In genomic region chr4:148708836-148709235, GRCm38 (mm10) we compare ENCODE assay signal across 21 mouse cellular contexts.
DNase-seq lines count a peak whose midpoint lies in the region; ATAC-seq and TF ChIP-seq lines count a peak whose summit lies in the region.
"Had no signal": no experiment of that assay in that cellular context is flagged by ENCODE, and none has a peak within 500 bp of the region (broad histone marks: within the 10 kb centered on the region; RNA-seq: fewer than 3 reads in every experiment).

No protein-coding gene starts in this region.

- H3K4me3 ChIP-seq in kidney, postnatal 0 days (replicated peaks; ENCODE audit: low read depth, low read length), result no peak overlapping the region
- no peak overlapping the region for H3K4me3 ChIP-seq in midbrain, embryonic 10.5 days
- no peak overlapping the region for H3K4me3 ChIP-seq in midbrain, embryonic 13.5 days (replicated peaks)
- no peak overlapping the region for H3K4me3 ChIP-seq in limb, embryonic 10.5 days
- H3K4me3 ChIP-seq: forebrain, embryonic 12.5 days; gastrocnemius, adult 2 months; liver, embryonic 15.5 days; megakaryocyte, embryonic 14.5 days had no signal

- H3K9me3 ChIP-seq in kidney, postnatal 0 days (replicated peaks; ENCODE audit: low read length), result no peaks in the 10 kb centered on the region
- H3K9me3 ChIP-seq in midbrain, embryonic 10.5 days (replicated peaks), result no peaks in the 10 kb centered on the region
- no peaks in the 10 kb centered on the region for H3K9me3 ChIP-seq in midbrain, embryonic 13.5 days
- no peaks in the 10 kb centered on the region for H3K9me3 ChIP-seq in limb, embryonic 10.5 days (replicated peaks)
- H3K9me3 ChIP-seq: forebrain, embryonic 12.5 days; liver, embryonic 15.5 days; megakaryocyte, embryonic 14.5 days had no signal

- no peak overlapping the region for H3K4me2 ChIP-seq in kidney, postnatal 0 days (ENCODE audit: low read length)
- no peak overlapping the region for H3K4me2 ChIP-seq in midbrain, embryonic 13.5 days (replicated peaks)
- H3K4me2 ChIP-seq: forebrain, embryonic 12.5 days; liver, embryonic 15.5 days had no signal

- no peak overlapping the region for H3K9ac ChIP-seq in kidney, postnatal 0 days (ENCODE audit: low read depth, low read length)
- H3K9ac ChIP-seq in midbrain, embryonic 13.5 days (replicated peaks), result no peak overlapping the region
- H3K9ac ChIP-seq: forebrain, embryonic 12.5 days; liver, embryonic 15.5 days had no signal

- TF ChIP-seq CTCF in kidney, postnatal 0 days (IDR thresholded peaks at IDR 0.05; ENCODE audit: low read depth), result no peak

- 0 out of 2 replicates have a peak, but pooled peaks cover 10% of the 10 kb centered on the region for H3K4me1 ChIP-seq in kidney, postnatal 0 days (replicated peaks; ENCODE audit: insufficient read depth, low read length)
- H3K4me1 ChIP-seq in midbrain, embryonic 10.5 days, result peaks cover 61% of the 10 kb centered on the region
- H3K4me1 ChIP-seq in midbrain, embryonic 13.5 days (replicated peaks), result peaks cover 38% of the 10 kb centered on the region
- H3K4me1 ChIP-seq in limb, embryonic 10.5 days, result peaks cover 63% of the 10 kb centered on the region
- H3K4me1 ChIP-seq: liver, embryonic 15.5 days had no signal

- no peak for ATAC-seq in kidney, postnatal 0 days (replicated peaks; ENCODE audit: low FRiP score, low read depth)
- ATAC-seq in midbrain, embryonic 13.5 days, result no peak
- no peak for ATAC-seq in inflammation-experienced regulatory T-cells, adult 6 months

- no peaks in the 10 kb centered on the region; the same call in 1 of the 2 replicates for H3K27me3 ChIP-seq in kidney, postnatal 0 days (ENCODE audit: insufficient read depth, low read length)
- H3K27me3 ChIP-seq in midbrain, embryonic 10.5 days (ENCODE audit: low read depth, poor library complexity, severe bottlenecking), result peaks cover 85% of the 10 kb centered on the region
- peaks cover 18% of the 10 kb centered on the region; the same call in 1 of the 2 replicates for H3K27me3 ChIP-seq in midbrain, embryonic 13.5 days
- H3K27me3 ChIP-seq in limb, embryonic 10.5 days (ENCODE audit: low read depth, poor library complexity, severe bottlenecking), result peaks cover 31% of the 10 kb centered on the region

- 51% methylated on average over 11 of the region's 11 CpGs for WGBS in kidney, postnatal 0 days
- 42% methylated on average over 11 of the region's 11 CpGs for WGBS in midbrain, embryonic 10.5 days
- 33% methylated on average over 11 of the region's 11 CpGs for WGBS in midbrain, embryonic 13.5 days
- 37% methylated on average over 11 of the region's 11 CpGs for WGBS in limb, embryonic 10.5 days

- H3K36me3 ChIP-seq in kidney, postnatal 0 days (ENCODE audit: insufficient read depth, low read length), result no peaks in the 10 kb centered on the region
- H3K36me3 ChIP-seq in midbrain, embryonic 10.5 days, result no peaks in the 10 kb centered on the region
- H3K36me3 ChIP-seq in midbrain, embryonic 13.5 days, result no peaks in the 10 kb centered on the region
- H3K36me3 ChIP-seq in limb, embryonic 10.5 days, result no peaks in the 10 kb centered on the region
- H3K36me3 ChIP-seq: forebrain, embryonic 12.5 days; liver, embryonic 15.5 days had no signal

- no peak overlapping the region for H3K27ac ChIP-seq in kidney, postnatal 0 days
- peak overlapping the region; percentile 61 for H3K27ac ChIP-seq in midbrain, embryonic 10.5 days (replicated peaks)
- no peak overlapping the region for H3K27ac ChIP-seq in midbrain, embryonic 13.5 days
- 0 out of 2 replicates have a peak overlapping the region, but pooled peaks have one; percentile 33 for H3K27ac ChIP-seq in limb, embryonic 10.5 days
- H3K27ac ChIP-seq: forebrain, embryonic 12.5 days; gastrocnemius, adult 2 months; liver, embryonic 15.5 days had no signal

- DNase-seq in embryo, embryonic 10 days (ENCODE audit: low spot score), result peak; percentile 72
- DNase-seq in embryo, embryonic 9.5 days (ENCODE audit: extremely low spot score), result no peak
- DNase-seq in kidney, postnatal 0 days (ENCODE audit: low spot score), result peak; percentile 14
- DNase-seq in kidney, adult 11 months, result no peak
- DNase-seq in midbrain, embryonic 10.5 days (ENCODE audit: low spot score), result no peak
- no peak for DNase-seq in limb, embryonic 10.5 days (ENCODE audit: low spot score)
- DNase-seq: adrenal gland, postnatal 10 days; cerebellum, adult 18-20 months; cerebellum, postnatal 14 days; gastrocnemius, adult 2 months; heart, postnatal 4 days; kidney, adult 18-20 months; layer of hippocampus, adult 9-11 months; left cerebral cortex, postnatal 4 days; liver; lung, postnatal 10 days had no signal

Comparison
In these comparisons a context has a peak if more than half of its experiments do, and no peak if none do; other contexts are left out.
1. DNase-seq: peak in embryo, embryonic 10 days (single experiment) and kidney, postnatal 0 days (single experiment); none in embryo, embryonic 9.5 days (single experiment), kidney, adult 11 months (single experiment), midbrain, embryonic 10.5 days (single experiment) and limb, embryonic 10.5 days (single experiment).
2. H3K27ac ChIP-seq: peak in midbrain, embryonic 10.5 days (single experiment) and limb, embryonic 10.5 days (single experiment); none in kidney, postnatal 0 days (single experiment) and midbrain, embryonic 13.5 days (single experiment).